Mouse (Mus musculus) intestine, postnatal 0 days (tissue): ENCODE data around the gene Kntc1. TPM values are rescaled to one million over a fixed set of nuclear protein-coding genes. Genes with fewer than 3 reads are reported as not detected.

Source experiments
- ATAC-seq: fragments of 200-750 bp; cut with Nextera tagmentation; 2 replicates; pipeline ENCODE4 v1.8.0; 2017; ENCODE audit warnings: mild to moderate bottlenecking, moderate TSS enrichment, moderate library complexity
- H3K27ac ChIP-seq: fragments of 300-500 bp; sonication (generic); 2 replicates; pipeline ENCODE4 v1.5.1; 2014; ENCODE audit warnings: mild to moderate bottlenecking, low read depth, low read length, moderate library complexity
- H3K27me3 ChIP-seq: fragments of 300-500 bp; sonication (generic); replicated peaks from 2 replicates; pipeline ENCODE4 v1.6.1; 2014; ENCODE audit warnings: low read length, mixed read lengths; ENCODE audit not compliant: control insufficient read depth, insufficient read depth
- H3K36me3 ChIP-seq: fragments of 300-500 bp; sonication (generic); 2 replicates; pipeline ENCODE4 v1.6.1; 2014; ENCODE audit warnings: mild to moderate bottlenecking, moderate library complexity; ENCODE audit not compliant: control insufficient read depth, insufficient read depth
- H3K4me1 ChIP-seq: fragments of 300-500 bp; sonication (generic); replicated peaks from 2 replicates; pipeline ENCODE4 v1.6.1; 2014; ENCODE audit warnings: antibody characterized with exemption, low read length, mixed read lengths; ENCODE audit not compliant: control insufficient read depth, insufficient read depth
- H3K4me2 ChIP-seq: fragments of 300-500 bp; sonication (generic); replicated peaks from 2 replicates; pipeline ENCODE4 v1.6.1; 2014; ENCODE audit warnings: low read depth, mild to moderate bottlenecking, moderate library complexity
- H3K4me3 ChIP-seq: fragments of 300-500 bp; sonication (generic); 2 replicates; pipeline ENCODE4 v1.5.1; 2014; ENCODE audit warnings: low read depth, low read length
- H3K9ac ChIP-seq: fragments of 300-500 bp; sonication (generic); 2 replicates; pipeline ENCODE4 v1.6.1; 2014; ENCODE audit warnings: mild to moderate bottlenecking, low read depth, low read length
- H3K9me3 ChIP-seq: fragments of 300-500 bp; sonication (generic); 2 replicates; pipeline ENCODE4 v1.6.1; 2016; ENCODE audit warnings: mixed run types; ENCODE audit not compliant: control insufficient read depth
- CTCF ChIP-seq: sonication (generic); IDR thresholded peaks from 2 replicates; pipeline ENCODE4 v1.5.1; 2016; ENCODE audit warnings: low read depth, mild to moderate bottlenecking, control low read depth, antibody characterized with exemption, moderate library complexity
- WGBS: fragments of 180-500 bp; shearing (Covaris S2); extraction: QIAGEN DNeasy Blood & Tissue Kit; methylation state at CpG from one replicate; pipeline ENCODE4 v1.1.7; 2014; 5-methylcytosine and 5-hydroxymethylcytosine counted together
- polyA plus RNA-seq: library from polyadenylated mRNA; unstranded; fragments of >200 nt; fragmentation: Nextera tagmentation; extraction: Ambion mirVana; gene quantifications from 2 replicates; pipeline ENCODE4 v1.2.1, GENCODE M21; 2015

Gene Kntc1
- polyA plus RNA-seq, 1 experiment from 2014 or later: 4.5 TPM

DNA sequence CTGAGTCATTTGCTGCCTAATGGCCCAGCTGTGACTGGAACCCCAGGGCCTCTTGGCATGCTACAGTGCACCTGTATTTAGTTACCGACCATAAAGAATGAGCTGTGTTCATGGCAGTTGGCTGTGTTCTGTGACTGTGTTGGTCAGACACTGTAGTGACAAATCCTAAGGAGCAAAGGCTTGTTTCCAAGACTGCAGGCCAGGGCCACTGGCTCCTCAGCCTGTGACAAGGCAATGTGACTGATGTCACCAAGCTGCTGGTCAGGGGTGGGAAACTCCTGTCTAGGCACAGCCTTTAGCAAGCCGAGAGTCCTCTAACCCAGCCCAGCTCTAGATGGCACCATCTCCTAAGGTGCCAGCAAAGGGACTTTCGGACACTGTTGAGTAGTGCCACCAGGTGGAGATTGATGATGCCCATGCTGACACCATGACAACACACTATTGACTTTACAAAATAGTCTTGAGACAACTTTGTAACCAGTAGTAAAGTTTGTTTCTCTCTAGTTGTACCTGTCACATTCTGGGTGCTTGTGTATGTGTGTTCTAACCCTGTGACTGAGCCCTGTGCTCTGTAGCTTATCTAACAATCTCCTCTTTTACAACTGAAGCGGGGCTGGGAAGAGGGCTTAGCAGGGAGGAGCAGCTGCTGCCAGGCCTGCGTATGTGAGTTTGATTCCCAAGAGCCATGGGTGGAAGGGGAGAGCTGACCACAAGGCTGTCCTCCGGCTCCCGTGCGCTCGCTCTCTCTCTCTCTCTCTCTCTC lies 71.2 kb downstream of the Kntc1 start:
- peak; percentile 56; the same call in 1 of the 2 replicates for ATAC-seq
- peaks cover 7% of the 10 kb centered on the region; the same call in 1 of the 2 replicates for H3K36me3 ChIP-seq
- H3K9me3 ChIP-seq: no peaks in the 10 kb centered on the region
- 73% methylated on average over 9 of the region's 9 CpGs for WGBS
- no peaks in the 10 kb centered on the region for H3K27me3 ChIP-seq
- TF ChIP-seq CTCF: peak; percentile 82
- no peaks in the 10 kb centered on the region for H3K4me1 ChIP-seq
- no peak overlapping the region for H3K4me3 ChIP-seq
- H3K4me2 ChIP-seq: no peak overlapping the region
- no peak overlapping the region for H3K9ac ChIP-seq
- no peak overlapping the region for H3K27ac ChIP-seq

DNA sequence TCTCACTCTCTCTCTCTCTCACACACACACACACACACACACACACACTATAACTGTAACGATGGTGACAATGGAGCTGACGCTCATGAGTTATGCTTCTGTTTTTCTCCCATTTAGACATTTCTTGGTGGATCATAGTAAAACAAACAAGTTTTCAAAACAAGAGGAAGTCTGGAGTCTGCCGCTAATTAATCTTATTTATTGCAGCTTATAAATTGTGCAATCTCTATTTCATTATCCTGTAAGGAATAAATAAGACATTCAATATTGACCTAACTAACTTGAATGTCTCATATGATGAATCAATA lies 71.7 kb downstream of the Kntc1 start:
- no peak for TF ChIP-seq CTCF
- Histone ChIP-seq H3K36me3 (peaks cover 7% of the 10 kb centered on the region; the same call in 1 of the 2 replicates), H3K4me1 (no peaks in the 10 kb centered on the region), H3K27me3 (no peaks in the 10 kb centered on the region), H3K4me2 (no peak overlapping the region), H3K4me3 (no peak overlapping the region), H3K9me3 (no peaks in the 10 kb centered on the region), H3K9ac (no peak overlapping the region), H3K27ac (no peak overlapping the region)
- ATAC-seq: no peak
- WGBS: 84% methylated on average over 3 of the region's 3 CpGs

DNA sequence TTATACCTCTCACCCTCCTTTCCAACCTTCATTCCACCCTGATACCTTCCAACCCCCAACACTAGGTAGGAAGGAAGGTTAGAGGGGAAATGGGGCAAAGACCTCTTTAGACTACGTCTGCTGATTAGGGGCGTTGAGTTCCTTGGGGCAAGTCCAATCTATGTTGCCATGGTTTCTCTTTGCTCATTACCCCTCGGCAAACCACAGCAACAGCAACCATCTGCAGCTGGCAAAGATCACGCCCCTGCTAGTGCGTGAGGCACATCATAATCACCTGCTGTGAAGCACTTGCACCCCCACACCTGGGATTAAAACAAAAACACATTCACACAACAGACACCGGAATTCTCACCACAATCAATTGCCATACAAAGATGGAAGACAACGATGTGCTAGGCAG lies 73.2 kb downstream of the Kntc1 start:
- Histone ChIP-seq H3K36me3 (peaks cover 7% of the 10 kb centered on the region; the same call in 1 of the 2 replicates), H3K27me3 (no peaks in the 10 kb centered on the region), H3K4me2 (no peak overlapping the region), H3K27ac (no peak overlapping the region), H3K4me3 (no peak overlapping the region), H3K9ac (no peak overlapping the region), H3K4me1 (no peaks in the 10 kb centered on the region), H3K9me3 (no peaks in the 10 kb centered on the region)
- ATAC-seq: no peak
- TF ChIP-seq CTCF: no peak
- WGBS: 56% methylated on average over 7 of the region's 7 CpGs

DNA sequence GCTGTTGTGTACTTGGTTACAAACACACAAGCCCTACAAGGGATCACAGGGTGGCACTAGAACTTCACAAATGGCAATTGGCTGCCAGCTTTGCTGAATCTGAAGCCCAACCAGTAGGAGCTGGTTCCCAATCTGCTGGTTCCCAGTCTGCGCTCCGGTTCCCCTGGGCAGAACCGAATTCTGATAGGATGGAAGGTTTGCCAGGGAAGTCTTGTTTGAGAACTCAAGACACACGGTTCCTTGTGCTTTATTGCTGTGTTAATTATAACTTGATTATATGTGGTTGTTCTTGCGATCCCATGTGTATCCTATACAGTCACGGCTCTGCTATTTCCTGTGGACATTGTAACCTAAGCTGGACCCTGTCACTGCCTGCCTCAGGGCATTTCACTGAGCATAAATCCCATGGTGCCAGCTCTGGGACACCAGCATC lies 78.2 kb downstream of the Kntc1 start:
- H3K4me3 ChIP-seq: no peak overlapping the region
- TF ChIP-seq CTCF: peak; percentile 71
- ATAC-seq: no peak
- no peaks in the 10 kb centered on the region for H3K4me1 ChIP-seq
- no peaks in the 10 kb centered on the region for H3K9me3 ChIP-seq
- no peaks in the 10 kb centered on the region for H3K36me3 ChIP-seq
- 57% methylated on average over 6 of the region's 6 CpGs for WGBS
- H3K27ac ChIP-seq: no peak overlapping the region
- no peak overlapping the region for H3K4me2 ChIP-seq
- H3K27me3 ChIP-seq: no peaks in the 10 kb centered on the region
- H3K9ac ChIP-seq: no peak overlapping the region

GRCm38 (mm10) chr5:123832309-123832708 lies 82.8 kb downstream of the Kntc1 start:
- Histone ChIP-seq H3K4me2 (no peak overlapping the region), H3K4me3 (no peak overlapping the region)
- WGBS: 76% methylated on average over 7 of the region's 7 CpGs

DNA sequence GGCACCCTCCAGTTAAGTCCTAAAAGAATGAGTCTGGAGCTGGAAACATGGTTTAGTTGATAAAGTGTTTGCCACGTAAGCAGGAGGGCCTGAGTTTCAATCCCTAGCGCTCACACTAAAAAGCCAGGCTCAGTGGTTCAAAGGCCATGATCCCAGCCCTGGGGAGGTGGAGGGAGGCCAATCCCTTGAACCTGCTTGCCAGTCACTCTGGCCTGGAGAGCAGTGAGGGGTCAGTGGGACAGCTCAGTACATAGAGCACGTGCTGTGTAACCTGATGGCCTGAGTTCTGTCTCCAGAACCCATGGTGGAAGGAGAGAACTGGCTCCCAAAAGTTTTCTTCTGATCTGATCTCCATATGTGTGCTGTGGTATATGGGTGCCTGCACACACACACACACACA lies 85.3 kb downstream of the Kntc1 start:
- Histone ChIP-seq H3K27ac (no peak overlapping the region), H3K4me3 (no peak overlapping the region), H3K4me2 (no peak overlapping the region), H3K9me3 (no peaks in the 10 kb centered on the region), H3K27me3 (no peaks in the 10 kb centered on the region), H3K36me3 (no peaks in the 10 kb centered on the region), H3K9ac (no peak overlapping the region), H3K4me1 (no peaks in the 10 kb centered on the region)
- WGBS: 82% methylated on average over 3 of the region's 3 CpGs
- no peak for ATAC-seq
- TF ChIP-seq CTCF: no peak

More at GRCm38 (mm10) chr5:123832309-123832708, 82.8 kb downstream of the Kntc1 start:
- no peak for ATAC-seq
- H3K27ac ChIP-seq: no peak overlapping the region
- no peaks in the 10 kb centered on the region for H3K9me3 ChIP-seq
- no peaks in the 10 kb centered on the region for H3K27me3 ChIP-seq
- no peaks in the 10 kb centered on the region for H3K36me3 ChIP-seq
- TF ChIP-seq CTCF: no peak
- no peaks in the 10 kb centered on the region for H3K4me1 ChIP-seq
- H3K9ac ChIP-seq: no peak overlapping the region

GRCm38 (mm10) chr5:123837371-123837770 lies 87.9 kb downstream of the Kntc1 start:
- Histone ChIP-seq H3K4me1 (no peaks in the 10 kb centered on the region), H3K27ac (no peak overlapping the region), H3K4me3 (no peak overlapping the region), H3K27me3 (no peaks in the 10 kb centered on the region), H3K9ac (no peak overlapping the region), H3K9me3 (no peaks in the 10 kb centered on the region), H3K36me3 (no peaks in the 10 kb centered on the region), H3K4me2 (no peak overlapping the region)
- TF ChIP-seq CTCF: no peak
- 44% methylated on average over 4 of the region's 4 CpGs for WGBS
- no peak for ATAC-seq
